Mouse (Mus musculus) small intestine, adult 2 months (tissue): Measurements from ENCODE around the gene Gm13283.
"Not testable (repeated sequence)": the region's sequence is repeated elsewhere in the genome, so short reads cannot be mapped to it uniquely, and the experiment has no call there.

Experiments used
- CTCF ChIP-seq: fragments of 200-500 bp; IDR thresholded peaks from 2 replicates; pipeline ENCODE4 v1.5.1; 2012; ENCODE audit warnings: low read depth, mild to moderate bottlenecking, control low read depth, inconsistent platforms, low read length, moderate library complexity, mixed read lengths; ENCODE audit not compliant: insufficient replicate concordance, insufficient read length; ENCODE audit errors: extremely low read depth
- POLR2A ChIP-seq: fragments of 200-500 bp; IDR thresholded peaks from 2 replicates; pipeline ENCODE4 v1.6.1; 2012; ENCODE audit warnings: low read depth, mild to moderate bottlenecking, control low read depth, inconsistent platforms, low read length, moderate library complexity

DNA sequence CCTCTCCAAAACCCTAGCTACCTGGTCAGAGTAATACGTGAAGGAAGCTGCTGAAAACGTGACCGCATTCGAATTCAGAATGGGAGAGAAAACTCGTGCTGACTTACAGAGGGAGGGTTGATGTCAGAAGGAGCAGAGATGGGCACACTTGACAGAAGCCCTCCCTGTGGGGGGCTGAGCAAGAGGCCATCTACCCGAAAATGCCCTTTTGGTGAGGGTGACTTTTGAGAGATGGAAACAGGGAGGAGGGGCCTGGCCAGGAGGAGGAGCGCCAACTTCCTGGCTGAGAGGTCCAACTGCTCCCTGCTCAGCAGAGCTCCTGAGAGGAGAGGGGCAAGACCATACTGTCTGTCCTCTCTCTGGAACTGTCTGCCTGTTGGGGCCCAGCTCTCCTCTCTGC lies 21.9 kb downstream of the Gm13283 start, which contains the start of gene Ifnz:
- TF ChIP-seq CTCF, POLR2A: not testable (repeated sequence)
